Mouse (Mus musculus): Measurements from ENCODE around the gene Vmn2r95. TPM values are rescaled to one million over a fixed set of nuclear protein-coding genes. Genes with fewer than 3 reads are reported as not detected.

Vmn2r95 gene
- not detected for polyA plus RNA-seq (2014; fragmentation: Illumina TruSeq; extraction: RNeasy Lipid Tissue Mini Kit (QIAGEN cat#74804); ENCODE audit: insufficient read depth, low read depth, low replicate concordance)

GRCm38 (mm10) chr17:18423778-18424177 is at the start of gene Vmn2r95:
Gene Vmn2r95 (plus strand): TSS chr17:18424078.

Other genes with a start within 250 kb of the Vmn2r95 start
- gene Vmn2r94, start 146.3 kb upstream of the Vmn2r95 start, polyA plus RNA-seq (2014; fragmentation: Illumina TruSeq; extraction: RNeasy Lipid Tissue Mini Kit (QIAGEN cat#74804); ENCODE audit: insufficient read depth, low read depth, low replicate concordance), result not detected
- gene Vmn2r93, start 126.0 kb upstream of the Vmn2r95 start, polyA plus RNA-seq (2014; fragmentation: Illumina TruSeq; extraction: RNeasy Lipid Tissue Mini Kit (QIAGEN cat#74804); ENCODE audit: insufficient read depth, low read depth, low replicate concordance), result not detected
- not detected for gene Vmn2r96, start 149.1 kb downstream of the Vmn2r95 start, polyA plus RNA-seq (2014; fragmentation: Illumina TruSeq; extraction: RNeasy Lipid Tissue Mini Kit (QIAGEN cat#74804); ENCODE audit: insufficient read depth, low read depth, low replicate concordance)

Measured in lung, adult 10 weeks (tissue).